Comparison of ENCODE assay signal across 8 mouse cellular contexts in the genomic region with DNA sequence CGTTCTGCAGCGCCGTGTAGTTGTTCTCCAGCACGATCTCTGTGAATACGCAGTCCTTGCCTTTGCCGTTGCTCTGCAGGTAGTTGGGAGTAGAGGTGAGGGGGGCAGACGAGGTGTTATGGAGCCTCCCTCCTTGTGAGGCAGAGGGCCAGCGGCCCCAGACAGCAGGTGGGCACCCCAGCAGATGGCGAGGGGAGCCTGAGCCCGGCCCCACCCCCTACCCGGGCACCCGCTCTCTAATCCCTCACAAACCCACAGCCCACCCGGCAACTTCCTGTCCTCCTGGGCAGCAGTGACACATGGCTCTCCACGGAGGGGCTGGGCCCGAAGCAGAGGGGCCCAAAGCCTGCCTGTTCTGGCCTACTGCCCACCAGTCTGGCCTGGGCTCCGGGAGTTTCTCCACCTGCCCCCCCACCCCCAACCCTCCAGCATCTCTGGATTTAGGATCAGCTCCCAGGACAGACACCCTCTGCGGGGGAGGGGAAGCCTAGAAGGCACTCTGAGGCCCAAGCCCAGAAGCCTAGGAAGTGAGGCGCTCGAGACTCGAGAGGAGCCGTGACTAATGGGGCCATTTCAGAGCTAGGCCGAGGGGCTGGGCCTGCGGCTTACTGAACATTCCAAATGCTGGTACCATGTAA. TPM values are rescaled to one million over a fixed set of nuclear protein-coding genes. Genes with fewer than 3 reads are reported as not detected.
DNase-seq lines count a peak whose midpoint lies in the region; ATAC-seq lines count a peak whose summit lies in the region.

No protein-coding gene starts in this region.

- no peaks in the 10 kb centered on the region for H3K36me3 ChIP-seq in heart, embryonic 15.5 days
- no peaks in the 10 kb centered on the region for H3K36me3 ChIP-seq in hindbrain, embryonic 12.5 days
- no peaks in the 10 kb centered on the region for H3K36me3 ChIP-seq in midbrain, embryonic 13.5 days

- H3K4me3 ChIP-seq in heart, embryonic 15.5 days, result peak overlapping the region; percentile 38
- peak overlapping the region; percentile 18 for H3K4me3 ChIP-seq in hindbrain, embryonic 12.5 days
- H3K4me3 ChIP-seq in midbrain, embryonic 13.5 days (replicated peaks), result peak overlapping the region; percentile 28

- H3K27me3 ChIP-seq in heart, embryonic 15.5 days, result peaks cover 96% of the 10 kb centered on the region
- peaks cover 99% of the 10 kb centered on the region for H3K27me3 ChIP-seq in hindbrain, embryonic 12.5 days
- H3K27me3 ChIP-seq in midbrain, embryonic 13.5 days, result peaks cover 100% of the 10 kb centered on the region

- no peak overlapping the region for H3K27ac ChIP-seq in heart, embryonic 15.5 days
- H3K27ac ChIP-seq in hindbrain, embryonic 12.5 days, result no peak overlapping the region
- H3K27ac ChIP-seq in midbrain, embryonic 13.5 days, result no peak overlapping the region

- H3K4me2 ChIP-seq in heart, embryonic 15.5 days, result peak overlapping the region; percentile 69
- H3K4me2 ChIP-seq in hindbrain, embryonic 12.5 days (replicated peaks), result peak overlapping the region; percentile 46
- peak overlapping the region; percentile 52 for H3K4me2 ChIP-seq in midbrain, embryonic 13.5 days (replicated peaks)

- WGBS in heart, embryonic 15.5 days, result 29% methylated on average over 23 of the region's 23 CpGs
- 7% methylated on average over 22 of the region's 23 CpGs for WGBS in hindbrain, embryonic 12.5 days
- 5% methylated on average over 23 of the region's 23 CpGs for WGBS in midbrain, embryonic 13.5 days

- DNase-seq in heart, postnatal 25 days (ENCODE audit: low spot score), result no peak
- no peak for DNase-seq in gastrocnemius, postnatal 25 days
- DNase-seq in adrenal gland, postnatal 14 days, result no peak
- no peak for DNase-seq in spleen, postnatal 36 days (ENCODE audit: low spot score in 2 of 2)

- H3K9me3 ChIP-seq in heart, embryonic 15.5 days (replicated peaks), result no peaks in the 10 kb centered on the region
- H3K9me3 ChIP-seq in hindbrain, embryonic 12.5 days (replicated peaks), result no peaks in the 10 kb centered on the region
- no peaks in the 10 kb centered on the region for H3K9me3 ChIP-seq in midbrain, embryonic 13.5 days

- H3K9ac ChIP-seq in heart, embryonic 15.5 days, result no peak overlapping the region; the same call in 1 of the 2 replicates
- H3K9ac ChIP-seq in hindbrain, embryonic 12.5 days, result no peak overlapping the region
- H3K9ac ChIP-seq in midbrain, embryonic 13.5 days (replicated peaks), result peak overlapping the region; percentile 50

- intact Hi-C loops in heart, postnatal 25 days (cut with DNase I), result no loop called here

- H3K4me1 ChIP-seq in heart, embryonic 15.5 days (replicated peaks), result peaks cover 20% of the 10 kb centered on the region
- peaks cover 23% of the 10 kb centered on the region for H3K4me1 ChIP-seq in hindbrain, embryonic 12.5 days
- peaks cover 39% of the 10 kb centered on the region for H3K4me1 ChIP-seq in midbrain, embryonic 13.5 days (replicated peaks)

- ATAC-seq in heart, embryonic 15.5 days (replicated peaks; ENCODE audit: insufficient number of reproducible peaks, insufficient read depth, low FRiP score, low read depth), result no peak; the same call in 1 of the 2 replicates
- 0 out of 2 replicates have a peak, but pooled peaks have one; percentile 27 for ATAC-seq in common myeloid progenitor, adult 5-6 weeks (replicated peaks; ENCODE audit: low read depth, poor library complexity, severe bottlenecking)
- peak; percentile 71 for ATAC-seq in hindbrain, embryonic 12.5 days (ENCODE audit: low FRiP score)
- peak; percentile 77 for ATAC-seq in midbrain, embryonic 13.5 days

RNA-seq across cellular contexts. Expression of a gene that starts 5.4 kb away (rescaled TPM):
- 0.47 and 0.52 TPM in 2 replicates for polyA plus RNA-seq in heart, embryonic 15.5 days (2015; fragmentation: Nextera tagmentation; extraction: Ambion mirVana)
- not detected for total RNA-seq in heart, postnatal 25 days (2021)
- not detected in 2 replicates for total RNA-seq in common myeloid progenitor, adult 5-6 weeks (2017)
- 2.9 and 3.1 TPM in 2 replicates for polyA plus RNA-seq in hindbrain, embryonic 12.5 days (2016; fragmentation: Nextera tagmentation; extraction: Ambion mirVana)
- polyA plus RNA-seq in midbrain, embryonic 13.5 days (2015; fragmentation: Nextera tagmentation; extraction: Ambion mirVana), result 2.1 and 2.8 TPM in 2 replicates
- not detected for total RNA-seq in gastrocnemius, postnatal 25 days (2021)
- not detected in 2 replicates for total RNA-seq in adrenal gland, postnatal 14 days (2021)

RNA-seq across cellular contexts. Expression of a gene that starts 12.1 kb away (rescaled TPM):
- 8.4 and 9.1 TPM in 2 replicates for polyA plus RNA-seq in heart, embryonic 15.5 days (2015; fragmentation: Nextera tagmentation; extraction: Ambion mirVana)
- total RNA-seq in heart, postnatal 25 days (2021), result 10 to 100 TPM; 16.9 TPM
- 93.1 and 95.1 TPM in 2 replicates for total RNA-seq in common myeloid progenitor, adult 5-6 weeks (2017)
- 6.7 and 7.6 TPM in 2 replicates for polyA plus RNA-seq in hindbrain, embryonic 12.5 days (2016; fragmentation: Nextera tagmentation; extraction: Ambion mirVana)
- 6.2 and 7.8 TPM in 2 replicates for polyA plus RNA-seq in midbrain, embryonic 13.5 days (2015; fragmentation: Nextera tagmentation; extraction: Ambion mirVana)
- total RNA-seq in gastrocnemius, postnatal 25 days (2021), result 10 to 100 TPM; 10.1 to 12.5 TPM
- 27.1 and 33.6 TPM in 2 replicates for total RNA-seq in adrenal gland, postnatal 14 days (2021)

RNA-seq across cellular contexts. Expression of a gene that starts 46.3 kb away (rescaled TPM):
- polyA plus RNA-seq in heart, embryonic 15.5 days (2015; fragmentation: Nextera tagmentation; extraction: Ambion mirVana), result 33.8 and 38.1 TPM in 2 replicates
- 10 to 100 TPM; 61.6 to 71.0 TPM for total RNA-seq in heart, postnatal 25 days (2021)
- total RNA-seq in common myeloid progenitor, adult 5-6 weeks (2017), result 144 and 182 TPM in 2 replicates
- 113 and 121 TPM in 2 replicates for polyA plus RNA-seq in hindbrain, embryonic 12.5 days (2016; fragmentation: Nextera tagmentation; extraction: Ambion mirVana)
- 96.2 and 102 TPM in 2 replicates for polyA plus RNA-seq in midbrain, embryonic 13.5 days (2015; fragmentation: Nextera tagmentation; extraction: Ambion mirVana)
- 10 to 100 TPM; 28.2 to 29.1 TPM for total RNA-seq in gastrocnemius, postnatal 25 days (2021)
- 71.8 and 76.5 TPM in 2 replicates for total RNA-seq in adrenal gland, postnatal 14 days (2021)
